Mouse (Mus musculus): ENCODE measurements around the gene Gmds.

Gmds gene

DNA sequence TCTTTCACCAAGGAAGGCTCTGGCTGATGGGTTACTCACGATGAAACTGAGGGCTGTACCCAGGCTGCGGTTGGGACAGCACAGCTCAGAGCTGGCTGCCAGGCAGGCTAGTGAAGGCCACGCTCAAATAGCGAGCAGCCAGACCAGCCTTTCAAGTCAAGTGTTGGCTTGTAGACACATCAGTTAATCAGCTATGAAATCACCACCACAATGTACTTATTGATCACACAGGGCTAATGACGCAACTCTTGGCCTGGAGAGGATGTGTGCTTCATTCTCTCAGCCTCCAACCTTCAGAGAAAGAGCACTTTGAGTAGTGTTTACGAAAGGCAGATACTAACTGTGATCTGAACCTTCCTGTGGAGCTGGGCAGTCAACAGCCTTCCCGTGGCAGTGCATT is 383.4 kb downstream of the Gmds start:
- no peak for DNase-seq (ENCODE audit: low read depth, low spot score)

- no peak for DNase-seq (ENCODE audit: low read depth, low spot score)
Measured at GRCm38 (mm10) chr13:31944676-31945210, 393.8 kb downstream of the Gmds start.

DNA sequence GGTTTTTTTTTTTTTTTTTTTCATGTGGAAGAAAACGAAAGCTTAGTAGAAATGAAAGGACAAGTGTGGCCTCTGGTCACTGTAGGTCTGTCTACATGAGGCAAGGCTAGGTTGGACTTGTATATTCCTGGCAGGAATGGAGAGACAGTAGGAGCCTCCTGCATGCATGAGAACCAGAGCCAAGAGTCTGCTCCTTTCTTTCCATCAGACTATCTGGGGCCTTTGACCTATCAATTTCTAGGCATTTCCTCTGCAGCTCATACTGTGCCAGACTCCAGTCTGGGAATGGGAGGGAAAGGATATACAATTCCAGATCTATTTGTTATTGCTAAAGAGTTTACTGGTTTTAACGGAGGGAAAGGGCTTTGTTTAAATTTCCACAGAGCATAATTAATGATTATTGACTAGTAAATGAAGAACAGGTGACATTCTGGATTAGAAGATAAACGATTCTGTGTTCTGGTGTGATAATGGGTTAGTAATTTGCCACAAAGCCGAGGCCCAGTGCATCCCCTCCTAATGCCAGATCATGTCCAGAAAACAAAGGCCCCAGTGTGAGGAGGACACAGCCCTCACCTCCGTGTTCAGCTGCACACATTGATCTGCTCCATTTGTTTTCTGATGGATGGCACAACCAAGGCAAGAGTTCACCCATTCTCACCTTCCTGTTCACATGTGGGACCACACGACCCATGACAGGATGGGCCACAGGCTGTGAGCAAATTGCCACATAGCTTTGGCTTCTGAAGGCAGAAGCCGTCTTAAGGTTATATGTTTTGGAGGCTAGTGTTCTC is 394.9 kb downstream of the Gmds start:
- no peak for DNase-seq (ENCODE audit: low read depth, low spot score)

DNA sequence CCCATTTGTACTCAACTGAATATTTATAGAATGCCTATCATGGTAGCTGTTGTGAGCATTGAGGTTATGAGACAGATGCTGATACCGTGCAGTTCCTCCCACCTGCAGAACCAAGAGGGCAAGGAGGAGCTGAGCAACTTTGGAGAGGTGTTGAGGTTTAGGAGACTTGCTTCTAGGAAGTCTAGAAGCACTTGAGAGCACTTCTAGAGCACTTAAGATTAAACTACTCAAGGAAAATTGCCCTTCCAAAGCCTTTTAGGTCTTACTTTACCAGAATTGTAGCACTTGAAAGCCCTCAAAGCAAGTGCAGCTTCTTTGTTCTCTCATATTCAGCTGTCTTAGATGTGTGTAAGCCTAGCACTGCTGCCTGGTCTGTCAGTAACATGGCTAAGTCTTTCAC is 409.2 kb downstream of the Gmds start:
- no peak for DNase-seq (ENCODE audit: low read depth, low spot score)

DNA sequence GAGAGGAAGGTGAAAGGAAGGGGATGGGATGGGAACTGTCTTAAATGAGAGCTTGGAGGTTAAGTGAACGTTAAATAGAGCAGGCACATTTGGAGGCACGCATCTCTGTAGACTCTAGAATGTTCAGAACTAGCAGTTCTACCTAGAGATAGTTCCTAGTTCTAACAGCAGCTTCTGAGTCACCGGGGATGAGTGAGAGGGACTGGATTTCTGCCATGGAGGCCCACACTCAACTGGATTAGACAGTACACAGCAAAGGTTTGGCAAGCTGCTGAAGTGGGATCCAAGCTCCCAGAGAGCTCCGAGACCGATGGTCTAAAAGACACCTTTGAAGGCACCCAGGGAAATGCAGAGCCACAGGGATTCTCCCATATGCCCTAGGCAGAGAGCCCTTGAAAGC is 411.9 kb downstream of the Gmds start:
- no peak for DNase-seq (ENCODE audit: low read depth, low spot score)

DNA sequence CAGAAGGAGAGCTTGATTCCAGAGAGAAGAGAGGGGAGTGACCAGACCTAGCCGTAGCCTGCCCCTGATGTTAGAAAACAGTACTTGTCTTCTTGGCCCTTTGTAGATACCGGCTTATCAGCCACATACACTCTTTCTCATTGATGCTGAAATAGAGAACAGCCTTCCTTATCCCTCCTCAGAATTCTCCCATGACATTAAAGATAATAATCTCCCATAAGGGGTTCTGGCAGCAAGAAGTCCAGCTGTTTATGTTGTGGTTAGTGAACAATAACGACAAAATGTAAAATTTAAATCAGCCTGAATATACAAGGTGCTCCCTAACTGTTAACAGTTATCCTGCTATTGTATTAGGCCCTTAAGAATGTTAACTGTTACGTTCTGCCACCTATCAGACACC is 414.0 kb downstream of the Gmds start:
- no peak for DNase-seq (ENCODE audit: low read depth, low spot score)

- DNase-seq (ENCODE audit: low read depth, low spot score), result no peak
Measured at GRCm38 (mm10) chr13:31919716-31920115, 418.8 kb downstream of the Gmds start.

- no peak for DNase-seq (ENCODE audit: low read depth, low spot score)
Measured at GRCm38 (mm10) chr13:31917387-31917786, 421.2 kb downstream of the Gmds start.

- no peak for DNase-seq (ENCODE audit: low read depth, low spot score)
Measured at GRCm38 (mm10) chr13:31915748-31916147, 422.8 kb downstream of the Gmds start.

DNA sequence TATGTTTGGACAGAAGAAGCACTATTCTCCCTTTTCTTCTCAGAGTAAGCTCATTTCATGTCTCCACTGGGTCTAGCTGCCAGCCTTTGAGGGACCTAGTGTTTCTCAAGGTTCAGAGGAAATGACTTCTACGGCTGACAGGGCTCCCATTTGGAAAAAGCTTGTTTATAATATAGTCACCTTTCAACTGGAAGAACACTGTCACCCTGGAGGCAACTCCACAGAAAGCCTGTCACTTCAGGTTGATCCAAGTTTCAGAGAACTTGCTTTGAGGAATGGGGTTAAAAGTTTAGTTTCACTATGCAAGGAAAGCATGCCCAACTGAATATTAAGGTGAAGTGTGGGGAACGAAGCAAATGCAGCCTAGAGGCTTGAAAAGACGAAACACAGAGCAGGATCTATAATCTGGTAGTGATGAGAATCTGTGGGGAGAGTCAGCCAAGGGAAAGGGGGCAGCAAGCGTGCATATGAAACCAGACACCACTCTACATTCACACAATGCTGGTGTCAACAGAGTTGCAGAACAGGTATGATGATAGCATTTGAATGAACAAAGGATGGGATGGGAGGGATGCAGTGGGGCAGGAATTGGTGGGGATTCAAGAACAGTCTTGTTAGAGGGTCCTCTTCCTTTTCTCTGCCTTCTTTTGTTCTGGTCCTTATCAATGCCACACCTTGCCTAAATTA is 423.5 kb downstream of the Gmds start:
- no peak for DNase-seq (ENCODE audit: low read depth, low spot score)

DNA sequence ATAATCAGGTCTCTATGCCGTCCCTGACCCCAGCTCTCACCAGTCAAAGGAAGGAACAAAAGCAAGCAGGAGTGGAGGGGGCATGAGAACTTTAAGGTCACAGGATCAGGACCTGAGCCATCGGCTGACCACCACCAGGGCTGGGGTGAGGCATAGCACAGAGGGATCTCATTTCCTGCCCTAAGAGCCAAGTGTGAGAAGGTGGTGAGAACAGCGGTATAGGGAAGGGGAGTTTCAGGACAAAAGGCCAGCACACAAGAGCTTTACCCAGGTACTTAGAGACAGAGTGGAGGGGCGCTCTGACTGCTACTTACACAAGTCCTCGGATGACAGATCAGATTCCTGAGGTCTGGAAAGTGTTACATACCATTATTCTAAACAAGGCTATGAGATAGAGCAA is 426.6 kb downstream of the Gmds start:
- DNase-seq (ENCODE audit: low read depth, low spot score), result no peak

DNA sequence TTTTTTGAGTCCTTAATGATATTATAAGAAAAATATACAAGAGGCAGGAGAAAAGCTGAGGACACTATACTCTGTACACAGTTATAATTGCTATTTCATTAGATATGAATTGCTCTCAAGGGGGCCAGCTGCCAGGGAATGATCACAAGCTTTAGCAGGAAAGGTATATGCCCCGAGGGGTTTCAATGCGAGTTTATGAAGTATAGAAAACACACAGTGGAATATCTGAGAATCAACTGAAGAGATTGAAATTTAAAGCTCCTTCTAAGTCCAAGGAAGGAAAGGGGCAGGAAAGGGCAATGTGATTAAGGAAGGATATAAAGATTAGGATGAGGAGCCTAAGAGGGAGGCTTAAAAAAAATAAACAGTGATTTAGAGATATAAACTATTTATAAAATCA is 427.2 kb downstream of the Gmds start:
- no peak for DNase-seq (ENCODE audit: low read depth, low spot score)

DNA sequence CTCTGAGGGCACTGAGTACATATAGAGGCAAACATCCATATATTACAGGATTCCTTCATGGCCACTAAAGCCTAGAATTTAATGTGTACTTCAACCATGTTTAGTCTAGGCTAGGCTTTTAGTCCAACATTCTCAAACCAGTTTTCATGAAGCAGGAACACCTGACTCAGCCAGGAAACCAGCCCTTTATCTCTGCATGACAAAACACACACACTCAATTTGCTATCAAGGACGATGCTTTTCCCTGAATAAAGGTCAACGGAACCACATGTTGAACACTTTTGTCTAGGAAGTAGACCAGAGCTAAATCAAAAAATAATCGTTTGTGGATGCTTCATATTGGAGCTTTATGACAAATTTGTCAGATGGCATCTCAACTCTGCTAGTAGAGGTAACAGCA is 429.5 kb downstream of the Gmds start:
- no peak for DNase-seq (ENCODE audit: low read depth, low spot score)

DNA sequence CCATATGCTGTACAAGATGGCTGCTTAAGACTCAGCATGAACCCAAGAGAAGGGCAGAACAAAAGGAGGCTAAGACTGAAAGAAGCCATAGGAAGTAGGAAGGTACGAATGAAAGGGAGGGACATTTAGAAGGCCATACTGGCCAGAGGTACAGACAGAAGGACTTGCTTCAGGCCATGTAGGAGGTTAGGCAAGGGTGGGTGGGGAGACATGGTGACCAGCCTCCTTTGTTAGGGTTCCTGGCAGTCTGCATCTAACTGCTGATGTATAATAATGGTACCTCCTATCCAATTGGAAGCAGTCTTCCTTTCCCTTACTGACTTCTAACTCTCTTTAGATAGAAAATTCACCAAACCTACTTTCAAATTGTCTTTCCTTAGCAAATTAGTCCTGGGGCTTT is 432.0 kb downstream of the Gmds start:
- DNase-seq (ENCODE audit: low read depth, low spot score), result no peak

DNA sequence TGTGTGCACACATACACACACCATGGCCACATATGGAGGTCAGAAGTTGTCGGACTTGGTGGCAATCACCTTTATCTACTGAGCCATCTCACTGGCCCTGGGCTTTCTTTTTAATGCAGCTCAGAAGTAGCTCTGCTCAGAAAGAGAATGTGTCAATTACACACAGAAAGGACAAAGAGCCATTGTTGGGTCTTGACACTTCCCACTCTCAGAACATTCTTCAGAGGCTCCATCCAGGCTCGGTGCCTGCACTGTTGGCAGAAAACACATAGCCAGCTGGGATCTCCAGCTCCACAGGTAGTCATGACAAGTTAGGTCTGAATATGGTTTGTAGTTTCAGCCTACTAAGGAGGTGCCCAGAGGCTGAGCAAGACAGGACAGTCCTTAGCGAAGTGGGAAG is 438.3 kb downstream of the Gmds start:
- no peak for DNase-seq (ENCODE audit: low read depth, low spot score)

DNA sequence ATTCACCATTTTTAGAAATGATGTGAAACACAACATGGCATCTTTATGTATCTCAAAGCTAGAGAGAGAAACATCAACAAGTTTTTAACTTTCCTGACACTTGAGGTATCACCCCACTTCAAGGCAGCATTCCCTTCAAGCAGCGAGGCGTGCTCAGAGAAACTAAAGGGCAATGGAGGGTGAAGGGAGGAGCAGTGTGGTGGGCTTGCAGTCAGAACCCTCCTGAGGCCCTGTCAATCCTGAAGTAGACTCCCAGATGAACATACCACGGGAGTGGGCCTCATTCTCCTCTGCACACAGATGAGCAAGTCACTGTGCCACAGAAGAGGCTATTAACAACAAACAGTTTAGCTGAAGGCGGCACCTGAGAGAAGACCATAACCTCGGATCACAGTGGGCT is 439.1 kb downstream of the Gmds start:
- no peak for DNase-seq (ENCODE audit: low read depth, low spot score)

DNA sequence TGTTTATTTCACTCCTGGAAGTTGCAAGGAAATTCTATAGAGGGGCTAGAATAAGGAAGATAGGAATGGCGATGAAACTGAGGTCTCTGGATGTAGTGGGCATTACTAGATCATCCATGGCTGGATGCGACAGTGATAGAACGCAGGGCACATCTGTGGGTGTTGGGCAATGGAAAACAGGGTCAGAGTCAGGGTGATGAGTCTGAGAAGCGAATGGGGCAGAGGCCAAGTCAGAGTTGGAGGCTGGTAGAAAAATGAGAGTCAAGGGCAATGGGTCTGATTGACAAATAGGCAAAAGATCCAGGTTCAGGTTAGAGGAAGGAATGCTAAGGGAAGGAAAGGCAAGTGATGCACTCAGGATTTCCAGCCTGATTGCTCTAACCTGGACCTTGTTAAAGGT is 441.0 kb downstream of the Gmds start:
- no peak for DNase-seq (ENCODE audit: low read depth, low spot score)

DNA sequence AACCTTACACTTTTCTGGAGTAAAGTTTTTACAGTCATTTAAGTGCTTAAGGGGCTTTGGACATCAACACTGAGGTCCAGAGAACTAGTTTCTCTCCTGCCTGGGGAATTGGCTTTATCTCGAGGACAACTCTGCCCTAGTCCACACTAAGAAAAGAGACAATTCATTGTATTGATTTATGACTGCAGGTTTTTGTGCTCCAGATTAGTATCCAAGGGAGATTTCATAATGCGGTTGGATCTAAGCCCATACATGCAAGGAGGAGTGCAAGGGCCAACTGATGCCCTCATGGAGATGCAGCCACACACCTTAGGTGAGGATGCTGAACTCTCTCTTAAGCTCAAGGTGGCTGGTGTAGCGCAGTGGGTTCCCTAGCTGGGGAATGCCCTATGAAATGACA is 444.0 kb downstream of the Gmds start:
- DNase-seq (ENCODE audit: low read depth, low spot score), result no peak

DNA sequence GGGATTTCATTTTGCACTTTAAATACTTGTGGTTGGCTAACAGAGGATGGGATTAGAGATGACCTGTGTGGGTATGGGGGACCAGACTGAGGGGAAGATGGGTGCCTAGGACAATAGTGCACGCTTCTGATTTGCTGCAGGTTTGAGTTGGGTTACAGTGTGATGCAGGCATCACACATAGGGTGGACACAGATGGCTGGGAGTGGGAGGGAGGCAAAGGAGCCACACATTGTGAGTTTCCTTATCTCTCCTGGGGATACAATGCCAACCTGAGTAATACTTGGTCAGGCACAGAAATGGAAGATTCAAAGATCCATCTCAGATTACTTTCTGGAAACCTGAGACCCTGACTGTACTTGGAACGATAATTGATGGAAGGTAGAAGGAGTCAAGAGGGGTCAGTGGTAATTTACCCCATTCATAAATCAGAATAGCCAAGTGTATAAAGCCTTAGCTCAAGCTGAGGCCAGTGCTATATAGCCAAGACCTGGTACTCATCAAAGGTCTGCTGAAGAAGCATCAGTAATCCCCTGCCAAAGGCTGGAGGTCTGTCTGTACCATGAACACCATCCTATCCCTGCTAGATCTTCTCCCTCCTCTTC is 445.5 kb downstream of the Gmds start:
- no peak for DNase-seq (ENCODE audit: low read depth, low spot score)

DNA sequence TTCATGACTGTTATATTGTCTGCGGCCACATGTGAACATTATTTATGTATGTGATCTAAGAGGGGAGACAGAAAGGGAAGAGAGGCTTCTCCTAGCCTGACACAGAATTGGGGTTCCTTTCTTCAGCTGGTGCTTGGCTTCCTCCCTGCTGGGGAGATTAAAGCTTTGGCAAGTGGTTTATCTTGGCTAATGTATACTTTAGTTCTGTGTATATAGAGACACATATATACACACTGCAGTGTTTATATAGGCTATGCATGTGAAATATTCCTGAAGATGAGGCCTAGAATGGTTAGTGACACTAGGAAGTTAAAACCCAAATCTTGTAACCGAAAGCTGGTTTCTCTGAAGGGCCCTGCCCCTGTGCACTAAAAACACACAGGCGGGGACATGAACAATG is 450.0 kb downstream of the Gmds start:
- DNase-seq (ENCODE audit: low read depth, low spot score), result no peak

DNA sequence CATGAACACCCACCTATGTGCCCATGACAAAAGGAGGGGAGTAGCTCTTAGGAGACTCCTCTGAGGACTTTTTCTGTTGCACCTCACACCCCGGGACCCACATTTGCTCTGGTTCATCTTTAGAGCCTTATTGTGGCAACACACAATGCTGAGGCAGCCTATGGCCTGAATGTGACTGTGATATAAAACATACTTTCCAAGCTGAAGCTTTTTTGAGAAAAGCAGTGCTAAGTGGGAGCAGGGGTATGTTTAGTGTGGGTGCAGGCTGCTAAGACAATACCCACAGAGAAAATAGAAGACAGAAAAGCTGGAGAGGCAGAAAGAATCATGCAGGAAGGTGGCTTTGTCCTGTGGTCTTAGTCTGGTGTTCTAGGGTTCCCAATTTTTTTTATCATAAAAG is 452.8 kb downstream of the Gmds start:
- DNase-seq (ENCODE audit: low read depth, low spot score), result no peak

DNA sequence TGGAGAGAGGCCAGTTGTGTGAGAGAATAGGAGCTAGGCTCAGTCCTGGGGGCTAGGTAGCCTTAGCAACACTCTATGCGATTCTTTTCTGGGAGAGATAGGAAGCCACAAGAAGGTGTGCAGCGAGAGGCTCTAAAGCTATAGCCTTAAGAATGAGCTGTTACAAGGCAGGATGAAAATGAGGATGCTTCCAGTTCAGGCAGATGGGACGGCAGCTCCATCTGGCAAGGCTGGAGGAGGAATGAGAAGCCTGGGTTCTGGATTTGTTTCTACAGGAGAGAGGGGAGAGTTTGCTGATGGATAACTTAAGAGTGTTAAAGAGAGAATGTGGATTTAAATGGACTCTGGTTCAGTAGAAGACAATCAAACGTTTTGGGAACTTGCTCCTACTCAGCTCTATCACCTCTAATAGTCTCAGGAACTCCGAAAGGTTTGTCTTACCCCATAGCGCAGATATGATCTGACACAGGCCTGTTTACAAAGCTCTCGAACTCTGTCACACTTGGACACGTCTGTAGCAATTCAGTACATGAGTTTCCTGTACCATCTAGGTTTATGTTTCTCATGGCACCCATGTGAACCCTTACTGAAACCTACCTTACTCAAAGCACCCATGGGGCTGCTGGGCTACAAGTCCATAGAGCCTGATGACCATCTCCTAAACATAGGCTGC is 459.6 kb downstream of the Gmds start:
- no peak for DNase-seq (ENCODE audit: low read depth, low spot score)
